Mouse (Mus musculus) stomach, embryonic 14.5 days (tissue): ENCODE results near the gene Hip1r. TPM values are rescaled to one million over a fixed set of nuclear protein-coding genes. Genes with fewer than 3 reads are reported as not detected.
"Not testable (repeated sequence)": the region's sequence is repeated elsewhere in the genome, so short reads cannot be mapped to it uniquely, and the experiment has no call there.

ENCODE experiments used
- ATAC-seq: fragments of 200-750 bp; cut with Nextera tagmentation; 2 replicates; pipeline ENCODE4 v1.8.0; 2017; ENCODE audit warnings: low read depth, moderate TSS enrichment; ENCODE audit not compliant: insufficient number of reproducible peaks, insufficient read depth, low FRiP score
- H3K27ac ChIP-seq: fragments of 300-500 bp; sonication (generic); 2 replicates; pipeline ENCODE4 v1.5.1; 2014; ENCODE audit warnings: mild to moderate bottlenecking, low read length, moderate library complexity, mixed read lengths
- H3K27me3 ChIP-seq: fragments of 300-500 bp; sonication (generic); 2 replicates; pipeline ENCODE4 v1.6.1; 2014; ENCODE audit warnings: low read length, control low read depth, mixed read lengths; ENCODE audit not compliant: control insufficient read depth, insufficient read depth
- H3K36me3 ChIP-seq: fragments of 300-500 bp; sonication (generic); 2 replicates; pipeline ENCODE4 v1.6.1; 2014; ENCODE audit warnings: mild to moderate bottlenecking, control low read depth, low read length, moderate library complexity, mixed read lengths; ENCODE audit not compliant: control insufficient read depth, insufficient read depth
- H3K4me1 ChIP-seq: fragments of 300-500 bp; sonication (generic); 2 replicates; pipeline ENCODE4 v1.6.1; 2014; ENCODE audit warnings: low read length, control low read depth, mixed read lengths; ENCODE audit not compliant: control insufficient read depth, insufficient read depth
- H3K4me2 ChIP-seq: fragments of 300-500 bp; sonication (generic); replicated peaks from 2 replicates; pipeline ENCODE4 v1.6.1; 2014; ENCODE audit warnings: low read depth, low read length, control low read depth
- H3K4me3 ChIP-seq: fragments of 300-500 bp; sonication (generic); 2 replicates; pipeline ENCODE4 v1.5.1; 2014; ENCODE audit warnings: low read depth, low read length, control low read depth
- H3K9ac ChIP-seq: fragments of 300-500 bp; sonication (generic); replicated peaks from 2 replicates; pipeline ENCODE4 v1.6.1; 2014; ENCODE audit warnings: low read depth, mild to moderate bottlenecking, control low read depth, low read length, moderate library complexity, mixed read lengths
- H3K9me3 ChIP-seq: fragments of 300-500 bp; sonication (generic); 2 replicates; pipeline ENCODE4 v1.6.1; 2016; ENCODE audit warnings: low read depth, low read length, control low read depth; ENCODE audit not compliant: control insufficient read depth
- whole genome bisulfite sequencing: fragments of 180-500 bp; shearing (Covaris S2); extraction: QIAGEN DNeasy Blood & Tissue Kit; methylation state at CpG from one replicate; pipeline ENCODE4 v1.1.7; 2014; 5-methylcytosine and 5-hydroxymethylcytosine counted together
- polyA plus RNA-seq: library from polyadenylated mRNA; unstranded; fragments of >200 nt; fragmentation: Nextera tagmentation; extraction: Ambion mirVana; gene quantifications from 2 replicates; pipeline ENCODE4 v1.2.1, GENCODE M21; 2014

Gene Hip1r
- polyA plus RNA-seq, 1 experiment from 2014 or later, result 16.9 TPM

DNA sequence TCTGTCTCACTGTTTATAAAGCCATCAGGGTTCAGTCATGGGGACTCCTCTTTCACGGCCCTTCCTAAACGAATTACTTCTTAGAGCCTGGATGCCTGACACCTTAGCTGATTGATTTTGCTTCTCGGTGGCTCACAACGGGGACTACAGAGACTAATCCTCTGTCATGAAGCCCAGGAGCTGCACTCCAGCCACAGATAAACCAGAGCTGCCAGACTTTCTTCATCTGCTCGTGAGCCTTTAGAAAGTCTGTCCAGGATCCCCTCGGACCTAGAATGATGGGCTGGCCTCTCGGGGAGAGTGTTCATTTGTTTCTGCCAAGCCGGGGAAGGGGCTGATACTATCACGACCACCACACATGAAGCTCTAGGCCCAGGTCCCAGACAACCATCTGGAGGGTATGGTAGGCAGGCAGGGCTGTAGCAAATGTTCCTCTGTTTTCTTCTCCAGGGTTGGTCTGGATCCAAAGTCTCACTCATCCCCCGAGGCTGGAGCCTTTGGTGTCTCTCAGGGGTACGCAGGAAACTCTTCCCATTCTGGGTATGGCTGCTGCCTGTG is 72.1 kb downstream of the Hip1r start:
- no peak overlapping the region for H3K9ac ChIP-seq
- H3K4me2 ChIP-seq, result no peak overlapping the region
- H3K9me3 ChIP-seq, result no peaks in the 10 kb centered on the region
- H3K4me1 ChIP-seq, result peaks cover 15% of the 10 kb centered on the region
- H3K27me3 ChIP-seq, result no peaks in the 10 kb centered on the region
- WGBS, result 26% methylated on average over 11 of the region's 11 CpGs
- no peak overlapping the region for H3K4me3 ChIP-seq
- ATAC-seq, result no peak
- H3K36me3 ChIP-seq, result no peaks in the 10 kb centered on the region
- H3K27ac ChIP-seq, result 0 out of 2 replicates have a peak overlapping the region, but pooled peaks have one; percentile 7

DNA sequence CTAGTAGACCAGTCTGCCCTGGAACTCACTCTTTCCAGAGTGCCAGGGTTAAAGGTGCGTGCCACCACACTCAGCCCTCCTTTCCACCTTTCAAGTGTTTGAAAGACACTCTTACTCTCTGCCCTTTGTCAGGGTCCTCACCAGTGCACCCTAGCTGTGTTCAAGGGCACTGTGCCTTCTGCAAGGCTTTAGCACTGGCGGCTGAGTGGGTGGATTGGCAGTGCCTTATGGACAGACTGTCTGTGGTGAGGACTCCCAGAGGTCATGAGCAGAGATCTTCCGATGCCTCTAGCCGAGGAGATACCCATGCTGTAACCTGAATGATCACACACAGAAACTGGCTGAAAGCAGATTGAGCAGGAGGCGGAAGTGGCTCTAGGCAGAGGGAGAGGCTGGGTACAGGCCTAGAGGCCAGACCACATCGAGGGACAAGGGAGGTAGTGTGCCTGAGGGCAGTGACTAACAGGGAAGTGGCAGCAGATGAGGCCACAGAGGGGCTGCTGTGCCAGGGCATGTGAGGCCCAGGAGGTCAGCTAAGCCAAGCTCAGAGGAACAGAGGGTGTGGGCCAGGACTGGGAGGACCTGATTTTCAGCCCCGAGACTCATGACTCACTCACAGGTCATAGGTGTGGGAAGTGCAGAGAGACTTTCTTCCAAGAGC is 73.4 kb downstream of the Hip1r start:
- Histone ChIP-seq H3K27ac (peak overlapping the region; percentile 68), H3K4me2 (no peak overlapping the region), H3K4me1 (peaks cover 17% of the 10 kb centered on the region), H3K36me3 (no peaks in the 10 kb centered on the region), H3K9ac (no peak overlapping the region), H3K27me3 (no peaks in the 10 kb centered on the region), H3K9me3 (no peaks in the 10 kb centered on the region), H3K4me3 (no peak overlapping the region)
- WGBS, result 74% methylated on average over 7 of the region's 7 CpGs
- peak; percentile 76 for ATAC-seq

DNA sequence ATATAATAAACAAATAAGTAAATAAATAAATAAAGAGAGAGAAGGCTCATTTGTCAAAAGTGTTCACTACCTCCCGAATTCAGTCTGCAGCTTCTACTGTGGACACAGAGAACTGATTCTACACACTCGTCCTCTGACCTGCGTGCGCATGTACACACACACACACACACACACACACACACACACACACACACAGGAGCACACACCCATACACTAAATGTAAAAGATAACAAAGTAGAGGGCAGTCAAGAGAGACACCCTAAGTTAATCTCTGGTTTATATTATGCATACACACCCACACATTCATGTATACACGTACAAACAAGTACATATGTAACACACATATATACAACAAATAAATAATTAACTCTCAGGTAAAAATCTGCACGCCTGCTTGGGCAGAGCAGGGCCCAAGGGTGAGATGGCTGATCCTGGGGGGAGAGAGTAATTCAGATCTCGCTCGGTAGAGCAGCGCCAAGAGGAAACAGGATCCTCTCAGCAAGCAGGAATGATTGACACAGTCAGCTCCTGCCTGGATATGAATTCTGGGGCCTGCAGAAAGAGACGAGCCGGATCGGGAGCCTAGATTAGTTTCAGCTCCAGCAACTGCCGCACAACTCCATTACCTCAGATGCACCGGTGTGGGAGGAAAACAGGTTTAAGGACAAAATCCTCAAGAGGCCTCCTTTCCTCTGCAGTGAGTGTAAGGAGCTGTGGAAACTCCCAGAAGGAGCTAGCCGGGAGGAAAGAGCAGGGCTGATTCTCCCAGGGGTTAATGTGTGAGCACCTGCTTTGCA is 76.0 kb downstream of the Hip1r start:
- Histone ChIP-seq H3K36me3 (no peaks in the 10 kb centered on the region), H3K4me2 (no peak overlapping the region), H3K27ac (peak overlapping the region; percentile 56), H3K27me3 (no peaks in the 10 kb centered on the region), H3K4me1 (peaks cover 17% of the 10 kb centered on the region), H3K9ac (no peak overlapping the region; the same call in 1 of the 2 replicates), H3K9me3 (no peaks in the 10 kb centered on the region), H3K4me3 (no peak overlapping the region)
- no peak for ATAC-seq
- 56% methylated on average over 15 of the region's 15 CpGs for WGBS

DNA sequence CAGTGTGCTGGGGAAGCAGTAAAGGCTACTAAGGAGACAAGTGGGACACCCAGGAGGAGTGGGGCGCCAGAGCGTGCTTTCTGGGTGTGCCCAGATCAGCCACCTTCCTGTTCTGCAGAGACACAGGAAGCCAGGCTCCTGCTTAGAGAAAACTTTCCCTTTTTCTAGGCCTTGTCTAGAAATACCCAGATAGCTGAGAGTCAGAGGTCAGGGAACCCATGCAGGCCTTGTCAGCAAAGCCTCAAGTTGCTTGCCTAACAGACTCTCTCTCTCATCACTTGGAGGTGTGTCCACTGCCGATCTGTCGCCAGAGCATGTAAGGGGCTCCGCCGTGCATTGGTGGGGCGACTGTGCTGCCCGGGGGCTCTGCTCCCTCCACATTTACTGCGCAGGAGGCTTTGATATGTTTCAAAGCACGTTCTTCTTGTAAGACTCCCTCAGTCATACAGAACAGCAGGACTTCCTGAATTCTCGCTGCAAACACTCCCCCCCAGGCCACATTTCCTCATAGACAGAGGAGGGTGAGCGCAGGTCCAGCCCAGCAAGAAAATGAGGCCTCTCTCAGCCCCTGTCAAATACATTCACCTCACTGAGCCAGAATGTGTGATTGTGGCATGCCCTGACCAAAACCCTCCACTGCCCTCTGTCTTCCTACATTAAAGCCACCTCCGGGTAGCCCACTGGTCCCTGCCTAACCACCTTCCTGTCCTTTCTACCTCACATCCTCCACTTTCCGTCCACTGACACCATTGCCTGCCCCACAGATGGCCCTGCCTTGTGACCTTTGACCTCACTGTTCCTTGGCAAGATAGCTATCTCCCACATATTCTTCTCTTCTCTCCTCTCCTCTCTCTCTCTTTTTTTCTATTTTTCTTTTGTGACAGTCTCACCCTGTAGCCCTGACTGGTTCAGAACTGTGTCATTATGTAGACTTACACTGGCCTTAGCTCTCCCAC is 76.9 kb downstream of the Hip1r start:
- no peak for ATAC-seq
- 48% methylated on average over 14 of the region's 14 CpGs for WGBS
- H3K9me3 ChIP-seq, result no peaks in the 10 kb centered on the region
- peaks cover 16% of the 10 kb centered on the region for H3K4me1 ChIP-seq
- H3K4me3 ChIP-seq, result no peak overlapping the region
- H3K27ac ChIP-seq, result peak overlapping the region; percentile 56
- no peaks in the 10 kb centered on the region for H3K36me3 ChIP-seq
- H3K4me2 ChIP-seq, result no peak overlapping the region
- H3K9ac ChIP-seq, result no peak overlapping the region; the same call in 1 of the 2 replicates
- H3K27me3 ChIP-seq, result no peaks in the 10 kb centered on the region

DNA sequence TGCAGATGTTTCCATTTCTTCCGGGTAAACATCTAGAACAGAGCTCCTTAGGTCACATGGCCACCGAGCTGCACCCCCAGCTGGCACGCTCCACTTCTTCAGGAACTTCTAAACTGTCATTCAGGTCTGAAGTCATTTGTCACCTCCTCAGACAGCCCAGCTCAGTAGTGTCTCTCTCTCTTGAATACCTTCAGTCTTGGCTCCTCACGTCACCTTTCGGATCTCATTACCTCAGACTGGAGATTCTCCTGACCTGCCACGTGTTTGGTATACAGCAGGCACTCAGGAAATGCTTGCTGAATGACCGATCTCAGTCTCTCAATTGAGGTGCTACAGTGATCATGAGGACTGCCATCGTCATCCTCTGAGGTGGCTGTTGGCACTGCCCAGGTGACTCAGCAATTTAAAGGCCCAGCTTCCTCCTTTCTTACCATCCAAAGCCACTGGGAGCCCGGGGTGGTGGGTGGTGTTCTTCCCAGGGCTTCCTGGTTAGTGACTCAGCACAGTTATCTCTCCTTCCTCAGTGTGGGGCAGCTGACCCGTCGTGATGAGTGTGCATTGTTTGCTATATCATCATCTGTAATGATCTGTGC is 78.6 kb downstream of the Hip1r start:
- no peak overlapping the region for H3K4me2 ChIP-seq
- H3K9me3 ChIP-seq, result no peaks in the 10 kb centered on the region
- no peak overlapping the region for H3K27ac ChIP-seq
- no peak overlapping the region for H3K4me3 ChIP-seq
- 66% methylated on average over 11 of the region's 11 CpGs for WGBS
- no peak overlapping the region for H3K9ac ChIP-seq
- no peaks in the 10 kb centered on the region for H3K36me3 ChIP-seq
- peaks cover 12% of the 10 kb centered on the region; the same call in 1 of the 2 replicates for H3K4me1 ChIP-seq
- peak; percentile 63; the same call in 1 of the 2 replicates for ATAC-seq
- no peaks in the 10 kb centered on the region for H3K27me3 ChIP-seq

DNA sequence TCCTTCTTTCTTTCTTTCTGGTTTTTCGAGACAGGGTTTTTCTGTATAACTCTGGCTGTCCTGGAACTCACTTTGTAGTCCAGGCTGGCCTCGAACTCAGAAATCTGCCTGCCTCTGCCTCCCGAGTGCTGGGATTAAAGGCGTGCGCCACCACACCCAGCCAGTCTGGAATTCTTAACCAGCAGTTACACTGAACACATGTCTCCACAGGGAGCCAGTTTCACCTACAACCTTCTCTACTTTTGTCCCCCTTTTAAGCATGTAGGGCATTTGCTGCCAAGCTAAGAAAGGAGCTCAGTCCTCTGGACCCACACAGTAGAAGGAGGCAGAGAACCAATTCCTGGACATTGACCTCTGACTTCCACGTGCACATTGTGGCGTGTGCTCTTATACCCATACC is 79.2 kb downstream of the Hip1r start:
- not testable (repeated sequence) for H3K27me3 ChIP-seq, H3K4me2 ChIP-seq, H3K4me3 ChIP-seq, ATAC-seq, H3K36me3 ChIP-seq, H3K9ac ChIP-seq, H3K27ac ChIP-seq, H3K9me3 ChIP-seq
- 94% methylated on average over 7 of the region's 7 CpGs for WGBS
- H3K4me1 ChIP-seq, result peaks cover 12% of the 10 kb centered on the region; the same call in 1 of the 2 replicates
